12 mouse cellular contexts compared by ENCODE assay signal in genomic region chr5:92554891-92555511, GRCm38 (mm10). TPM values are rescaled to one million over a fixed set of nuclear protein-coding genes. Genes with fewer than 3 reads are reported as not detected.
DNase-seq lines count a peak whose midpoint lies in the region; ATAC-seq and TF ChIP-seq lines count a peak whose summit lies in the region.
"Had no signal": no experiment of that assay in that cellular context is flagged by ENCODE, and none has a peak within 500 bp of the region (broad histone marks: within the 10 kb centered on the region; RNA-seq: fewer than 3 reads in every experiment).

Fam47e (plus strand) TSS chr5:92555069.

- WGBS in forebrain, postnatal 0 days: 60% methylated on average over 16 of the region's 16 CpGs
- WGBS in thymus, adult 2 months: 76% methylated on average over 16 of the region's 16 CpGs

- H3K27ac ChIP-seq in forebrain, postnatal 0 days (ENCODE audit: low read depth, low read length): no peak within 1 kb of the TSS
- peak within 1 kb of the TSS; percentile 25; the same call in 1 of the 2 replicates for H3K27ac ChIP-seq in layer of hippocampus, adult 2 months
- H3K27ac ChIP-seq in thymus, adult 2 months (ENCODE audit: control insufficient read depth, insufficient read depth, low read length): no peak within 1 kb of the TSS
- H3K27ac ChIP-seq: midbrain, embryonic 12.5 days had no signal

- H3K9me3 ChIP-seq in forebrain, postnatal 0 days (ENCODE audit: low read length): no peaks in the 10 kb centered on the region
- H3K9me3 ChIP-seq: midbrain, embryonic 12.5 days had no signal

- no peak within 1 kb of the TSS for H3K4me3 ChIP-seq in forebrain, postnatal 0 days (ENCODE audit: low read depth, low read length)
- peak within 1 kb of the TSS; percentile 31; the same call in 1 of the 2 replicates for H3K4me3 ChIP-seq in layer of hippocampus, adult 2 months
- no peak within 1 kb of the TSS for H3K4me3 ChIP-seq in thymus, adult 2 months (ENCODE audit: control insufficient read depth, insufficient read depth, low read length)
- H3K4me3 ChIP-seq: midbrain, embryonic 12.5 days had no signal

- ATAC-seq in forebrain, postnatal 0 days: peak; percentile 84
- ATAC-seq: intestine, embryonic 16.5 days had no signal

- intact Hi-C loops in heart, postnatal 14 days (cut with DNase I): loop anchor here (5.0 kb wide), 1 partner anchor 93 kb away; no protein-coding TSS in a partner anchor

- H3K4me2 ChIP-seq in forebrain, postnatal 0 days (ENCODE audit: low read depth): no peak within 1 kb of the TSS
- H3K4me2 ChIP-seq: midbrain, embryonic 12.5 days had no signal

- H3K4me1 ChIP-seq in forebrain, postnatal 0 days (ENCODE audit: insufficient read depth): no peaks in the 10 kb centered on the region
- H3K4me1 ChIP-seq in thymus, adult 2 months (replicated peaks; ENCODE audit: control insufficient read depth, insufficient read depth, low read length): no peaks in the 10 kb centered on the region
- H3K4me1 ChIP-seq: midbrain, embryonic 12.5 days had no signal

- H3K9ac ChIP-seq in forebrain, postnatal 0 days: no peak within 1 kb of the TSS
- H3K9ac ChIP-seq: midbrain, embryonic 12.5 days had no signal

- no peaks in the 10 kb centered on the region for H3K36me3 ChIP-seq in forebrain, postnatal 0 days (ENCODE audit: insufficient read depth)
- no peaks in the 10 kb centered on the region for H3K36me3 ChIP-seq in thymus, adult 2 months (ENCODE audit: control insufficient read depth, insufficient read depth, low read length)
- H3K36me3 ChIP-seq: midbrain, embryonic 12.5 days had no signal

- H3K27me3 ChIP-seq in forebrain, postnatal 0 days (ENCODE audit: insufficient read depth, low read length): no peaks in the 10 kb centered on the region
- no peaks in the 10 kb centered on the region for H3K27me3 ChIP-seq in thymus, adult 2 months (ENCODE audit: control insufficient read depth, insufficient read depth, low read length)
- H3K27me3 ChIP-seq: midbrain, embryonic 12.5 days had no signal

- TF ChIP-seq CTCF in forebrain, postnatal 0 days (IDR thresholded peaks at IDR 0.05; ENCODE audit: low read depth): no peak
- TF ChIP-seq CTCF in layer of hippocampus, adult 2 months (conservative IDR thresholded peaks at IDR 0.05): no peak
- TF ChIP-seq CTCF in thymus, adult 2 months (IDR thresholded peaks at IDR 0.05; ENCODE audit: borderline replicate concordance, control insufficient read depth, extremely low read depth, insufficient read depth, low read length, poor library complexity): no peak

- TF ChIP-seq POLR2A in thymus, adult 2 months (IDR thresholded peaks at IDR 0.05; ENCODE audit: control insufficient read depth, extremely low read depth, insufficient read depth, low read length, poor library complexity): no peak

- DNase-seq in lung, adult 18-20 months: peak; percentile 15 to 45
- DNase-seq in lung, postnatal 25 days (ENCODE audit: low spot score): no peak
- DNase-seq in forebrain, postnatal 0 days: peak; percentile 35
- peak; percentile 13 to 44 for DNase-seq in layer of hippocampus, adult 2 months (ENCODE audit: low spot score in 2 of 2)
- DNase-seq in right cerebral cortex, adult 2 months (ENCODE audit: low spot score in 2 of 2): peak; percentile 54 to 62
- DNase-seq in cerebellum, adult 8-10 months: no peak
- no peak for DNase-seq in thymus, adult 2 months
- DNase-seq in heart, postnatal 14 days: no peak

RNA-seq across cellular contexts. Expression of gene Fam47e, which starts in this region (rescaled TPM):
- 0.81 and 1.8 TPM in 2 replicates for total RNA-seq in forebrain, postnatal 0 days (2014; rRNA removed)
- 2.0 and 3.1 TPM in 2 replicates for polyA plus RNA-seq in forebrain, postnatal 0 days (2015; fragmentation: Nextera tagmentation; extraction: Ambion mirVana)
- under 1 TPM in 1 of 2 experiments, not detected in 1; 0.51 TPM for total RNA-seq in layer of hippocampus, adult 2 months (2021)
- polyA plus RNA-seq in thymus, adult 2 months (2012; rRNA removed): not detected in 2 replicates
- not detected for total RNA-seq in heart, postnatal 14 days (2021)
- polyA plus RNA-seq: embryonic facial prominence, embryonic 11.5 days; midbrain, embryonic 12.5 days; testis, adult 2 months had no signal

Comparison
In these comparisons a context has a peak if more than half of its experiments do, and no peak if none do; other contexts are left out.
1. DNase-seq: peak in lung, adult 18-20 months (2 of 2), forebrain, postnatal 0 days (single experiment) and right cerebral cortex, adult 2 months (2 of 2); none in lung, postnatal 25 days (single experiment), cerebellum, adult 8-10 months (single experiment), thymus, adult 2 months (single experiment) and heart, postnatal 14 days (0 of 2).
2. Peak in DNase-seq, H3K4me3 ChIP-seq and H3K27ac ChIP-seq in layer of hippocampus, adult 2 months; RNA of the gene not detected or under 1 TPM.